Mouse (Mus musculus) hindbrain, embryonic 13.5 days (tissue): ENCODE measurements around the gene Polr3g. TPM values are rescaled to one million over a fixed set of nuclear protein-coding genes. Genes with fewer than 3 reads are reported as not detected.
A peak's percentile ranks its signal among the peaks of the same experiment; 100 is the strongest.
"Not testable (repeated sequence)": the region's sequence is repeated elsewhere in the genome, so short reads cannot be mapped to it uniquely, and the experiment has no call there.

Source experiments
- ATAC-seq: fragments of 200-750 bp; cut with Nextera tagmentation; 2 replicates; pipeline ENCODE4 v1.8.0; 2017; ENCODE audit warnings: moderate TSS enrichment; ENCODE audit not compliant: low FRiP score
- H3K27ac ChIP-seq: fragments of 300-500 bp; sonication (generic); 2 replicates; pipeline ENCODE4 v1.5.1; 2015; ENCODE audit warnings: inconsistent platforms, mild to moderate bottlenecking, moderate library complexity
- H3K27me3 ChIP-seq: fragments of 300-500 bp; sonication (generic); 2 replicates; pipeline ENCODE4 v1.6.1; 2015; ENCODE audit warnings: mild to moderate bottlenecking, inconsistent platforms
- H3K36me3 ChIP-seq: fragments of 300-500 bp; sonication (generic); 2 replicates; pipeline ENCODE4 v1.6.1; 2015; ENCODE audit warnings: mild to moderate bottlenecking, inconsistent platforms
- H3K4me1 ChIP-seq: fragments of 300-500 bp; sonication (generic); replicated peaks from 2 replicates; pipeline ENCODE4 v1.6.1; 2015; ENCODE audit warnings: inconsistent platforms
- H3K4me2 ChIP-seq: fragments of 300-500 bp; sonication (generic); 2 replicates; pipeline ENCODE4 v1.6.1; 2015; ENCODE audit warnings: inconsistent platforms, mild to moderate bottlenecking, moderate library complexity
- H3K4me3 ChIP-seq: fragments of 300-500 bp; sonication (generic); 2 replicates; pipeline ENCODE4 v1.5.1; 2015; ENCODE audit warnings: mild to moderate bottlenecking, inconsistent platforms
- H3K9ac ChIP-seq: fragments of 300-500 bp; sonication (generic); 2 replicates; pipeline ENCODE4 v1.6.1; 2015; ENCODE audit warnings: mild to moderate bottlenecking, inconsistent platforms
- H3K9me3 ChIP-seq: fragments of 300-500 bp; sonication (generic); 2 replicates; pipeline ENCODE4 v1.6.1; 2016; ENCODE audit warnings: inconsistent platforms
- WGBS: fragments of 180-500 bp; shearing (Covaris S2); methylation state at CpG from one replicate; pipeline ENCODE4 v1.1.7; 2015; 5-methylcytosine and 5-hydroxymethylcytosine counted together
- polyA plus RNA-seq: library from polyadenylated mRNA; unstranded; fragments of >200 nt; fragmentation: Nextera tagmentation; extraction: Ambion mirVana; gene quantifications from 2 replicates; pipeline ENCODE4 v1.2.1, GENCODE M21; 2015

Polr3g gene
- polyA plus RNA-seq, 1 experiment from 2014 or later, result 4.2 TPM

GRCm38 (mm10) chr13:81644047-81644565, 66.7 kb downstream of the Polr3g start:
- H3K4me2 ChIP-seq, result no peak overlapping the region
- 90% methylated on average over 11 of the region's 11 CpGs for WGBS

GRCm38 (mm10) chr13:81642491-81643149, 68.2 kb downstream of the Polr3g start:
- no peaks in the 10 kb centered on the region for H3K9me3 ChIP-seq
- H3K4me3 ChIP-seq, result no peak overlapping the region
- H3K36me3 ChIP-seq, result no peaks in the 10 kb centered on the region
- ATAC-seq, result no peak
- H3K27ac ChIP-seq, result no peak overlapping the region
- H3K27me3 ChIP-seq, result no peaks in the 10 kb centered on the region
- no peak overlapping the region for H3K4me2 ChIP-seq
- 62% methylated on average over 7 of the region's 7 CpGs for WGBS
- H3K9ac ChIP-seq, result no peak overlapping the region
- no peaks in the 10 kb centered on the region; the same call in 1 of the 2 replicates for H3K4me1 ChIP-seq

More at GRCm38 (mm10) chr13:81644047-81644565, 66.7 kb downstream of the Polr3g start:
- H3K4me3 ChIP-seq, result no peak overlapping the region
- no peaks in the 10 kb centered on the region for H3K36me3 ChIP-seq
- H3K9me3 ChIP-seq, result no peaks in the 10 kb centered on the region
- no peak overlapping the region for H3K9ac ChIP-seq
- H3K27me3 ChIP-seq, result no peaks in the 10 kb centered on the region
- no peak overlapping the region for H3K27ac ChIP-seq
- H3K4me1 ChIP-seq, result no peaks in the 10 kb centered on the region; the same call in 1 of the 2 replicates
- ATAC-seq, result no peak

GRCm38 (mm10) chr13:81641289-81642045, 69.3 kb downstream of the Polr3g start:
- H3K27me3 ChIP-seq, result no peaks in the 10 kb centered on the region
- H3K9ac ChIP-seq, result peak overlapping the region; percentile 58; the same call in 1 of the 2 replicates
- no peaks in the 10 kb centered on the region; the same call in 1 of the 2 replicates for H3K4me1 ChIP-seq
- H3K9me3 ChIP-seq, result no peaks in the 10 kb centered on the region
- WGBS, result 5% methylated on average over 8 of the region's 8 CpGs
- ATAC-seq, result peak; percentile 58
- no peaks in the 10 kb centered on the region for H3K36me3 ChIP-seq
- H3K27ac ChIP-seq, result peak overlapping the region; percentile 48; the same call in 1 of the 2 replicates
- peak overlapping the region; percentile 52 for H3K4me2 ChIP-seq
- H3K4me3 ChIP-seq, result peak overlapping the region; percentile 25

- Histone ChIP-seq H3K9ac (no peak overlapping the region), H3K27ac (no peak overlapping the region), H3K9me3 (no peaks in the 10 kb centered on the region), H3K36me3 (no peaks in the 10 kb centered on the region), H3K4me1 (no peaks in the 10 kb centered on the region; the same call in 1 of the 2 replicates), H3K4me2 (peak overlapping the region; percentile 52), H3K27me3 (no peaks in the 10 kb centered on the region), H3K4me3 (no peak overlapping the region)
- ATAC-seq, result no peak; the same call in 1 of the 2 replicates
- 37% methylated on average over 6 of the region's 6 CpGs for WGBS
Measured at GRCm38 (mm10) chr13:81640881-81641280, 69.9 kb downstream of the Polr3g start.

- Histone ChIP-seq H3K4me3 (no peak overlapping the region), H3K36me3 (no peaks in the 10 kb centered on the region), H3K4me1 (no peaks in the 10 kb centered on the region; the same call in 1 of the 2 replicates), H3K27me3 (no peaks in the 10 kb centered on the region), H3K27ac (no peak overlapping the region), H3K9ac (no peak overlapping the region), H3K9me3 (no peaks in the 10 kb centered on the region), H3K4me2 (no peak overlapping the region)
- ATAC-seq, result peak; percentile 69; the same call in 1 of the 2 replicates
- WGBS, result 5% methylated on average over 4 of the region's 4 CpGs
Measured at GRCm38 (mm10) chr13:81639624-81640023, 71.2 kb downstream of the Polr3g start.

GRCm38 (mm10) chr13:81632720-81633415, 77.9 kb downstream of the Polr3g start, which contains the start of gene Adgrv1:
Adgrv1 (minus strand) TSS chr13:81633154.
- Histone ChIP-seq H3K9me3 (no peaks in the 10 kb centered on the region), H3K4me1 (peaks cover 20% of the 10 kb centered on the region), H3K36me3 (no peaks in the 10 kb centered on the region), H3K27ac (peak within 1 kb of the TSS; percentile 64), H3K4me2 (peak within 1 kb of the TSS; percentile 92), H3K4me3 (peak within 1 kb of the TSS; percentile 59), H3K9ac (peak within 1 kb of the TSS; percentile 76), H3K27me3 (no peaks in the 10 kb centered on the region)
- WGBS, result under 1% methylated on average over 42 of the region's 42 CpGs
- peak; percentile 98 for ATAC-seq

- peaks cover 24% of the 10 kb centered on the region for H3K4me1 ChIP-seq
- no peaks in the 10 kb centered on the region for H3K27me3 ChIP-seq
- no peaks in the 10 kb centered on the region for H3K36me3 ChIP-seq
- H3K9me3 ChIP-seq, result no peaks in the 10 kb centered on the region
- H3K9ac ChIP-seq, result no peak overlapping the region
- no peak for ATAC-seq
- WGBS, result 20% methylated on average over 5 of the region's 5 CpGs
- H3K4me2 ChIP-seq, result peak overlapping the region; percentile 43
- H3K4me3 ChIP-seq, result peak overlapping the region; percentile 19
- H3K27ac ChIP-seq, result no peak overlapping the region
Measured at GRCm38 (mm10) chr13:81630566-81630965, 80.2 kb downstream of the Polr3g start.

GRCm38 (mm10) chr13:81629395-81629794, 81.4 kb downstream of the Polr3g start:
- peaks cover 24% of the 10 kb centered on the region for H3K4me1 ChIP-seq
- no peak overlapping the region for H3K9ac ChIP-seq
- peak overlapping the region; percentile 55 for H3K27ac ChIP-seq
- no peaks in the 10 kb centered on the region for H3K36me3 ChIP-seq
- no peaks in the 10 kb centered on the region for H3K9me3 ChIP-seq
- H3K4me2 ChIP-seq, result peak overlapping the region; percentile 43
- no peak overlapping the region for H3K4me3 ChIP-seq
- H3K27me3 ChIP-seq, result no peaks in the 10 kb centered on the region
- WGBS, result 15% methylated on average over 3 of the region's 3 CpGs
- ATAC-seq, result peak; percentile 27; the same call in 1 of the 2 replicates

- H3K36me3 ChIP-seq, result no peaks in the 10 kb centered on the region
- H3K9ac ChIP-seq, result no peak overlapping the region
- H3K27ac ChIP-seq, result peak overlapping the region; percentile 60
- ATAC-seq, result no peak
- H3K4me2 ChIP-seq, result 0 out of 2 replicates have a peak overlapping the region, but pooled peaks have one; percentile 6
- H3K9me3 ChIP-seq, result no peaks in the 10 kb centered on the region
- 15% methylated on average over 2 of the region's 2 CpGs for WGBS
- H3K4me3 ChIP-seq, result no peak overlapping the region
- peaks cover 24% of the 10 kb centered on the region for H3K4me1 ChIP-seq
- no peaks in the 10 kb centered on the region for H3K27me3 ChIP-seq
Measured at GRCm38 (mm10) chr13:81628631-81629190, 82.1 kb downstream of the Polr3g start.

GRCm38 (mm10) chr13:81627861-81628260, 83.0 kb downstream of the Polr3g start:
- H3K4me2 ChIP-seq, H3K4me3 ChIP-seq, ATAC-seq, H3K9me3 ChIP-seq, H3K9ac ChIP-seq, H3K36me3 ChIP-seq, H3K27me3 ChIP-seq: not testable (repeated sequence)
- Histone ChIP-seq H3K27ac (peak overlapping the region; percentile 49; the same call in 1 of the 2 replicates), H3K4me1 (peaks cover 24% of the 10 kb centered on the region)
- WGBS, result 48% methylated on average over 1 of the region's 1 CpGs
